Mouse (Mus musculus): ENCODE measurements around the gene Cabin1. TPM values are rescaled to one million over a fixed set of nuclear protein-coding genes. Genes with fewer than 3 reads are reported as not detected.

The Cabin1 gene
- polyA plus RNA-seq, 2 experiments: 11.2 to 13.7 TPM

DNA sequence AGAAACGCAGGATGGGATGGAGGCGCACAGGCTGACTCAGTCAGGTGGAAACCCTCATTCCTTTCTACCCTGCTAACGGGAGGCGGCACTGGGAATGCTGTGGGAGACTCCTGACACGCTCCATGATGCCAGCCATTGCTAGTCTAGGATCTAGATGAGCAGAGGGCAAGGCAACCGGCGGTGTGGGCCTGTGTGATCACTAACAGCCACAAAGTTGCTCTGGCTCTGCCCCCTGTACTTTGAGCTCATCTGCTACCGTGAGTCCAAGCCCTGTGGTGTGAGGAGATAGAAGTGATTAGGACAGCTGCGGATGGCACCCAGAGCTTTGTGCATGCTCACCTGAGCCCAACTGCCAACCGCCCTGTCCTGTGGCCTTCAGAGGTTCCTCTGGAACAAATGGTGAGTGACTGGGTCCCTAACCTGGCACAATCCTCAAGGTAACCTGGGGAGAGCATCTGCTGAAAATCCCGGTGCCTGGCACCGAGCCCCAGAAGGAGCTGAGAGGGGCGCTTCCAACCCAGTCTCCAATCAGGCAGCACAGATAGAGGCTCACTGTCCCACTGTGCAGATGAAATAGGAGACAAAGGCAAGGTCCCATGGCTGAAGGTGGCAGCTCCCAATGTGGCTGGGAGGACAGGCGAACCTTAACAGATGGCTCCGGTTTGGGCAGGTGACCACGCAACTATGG, 112.6 kb downstream of the Cabin1 start:
- TF ChIP-seq CTCF (IDR thresholded peaks at IDR 0.05; ENCODE audit: low read depth) (no peak), EP300 (IDR thresholded peaks at IDR 0.05; ENCODE audit: low read depth) (no peak)
- no peaks in the 10 kb centered on the region for H3K4me1 ChIP-seq (replicated peaks; ENCODE audit: control insufficient read depth in 2 of 2, insufficient read depth in 2 of 2, low read length in 1 of 2)
- H3K9me3 ChIP-seq (ENCODE audit: control insufficient read depth, low read length): no peaks in the 10 kb centered on the region
- H3K27me3 ChIP-seq (ENCODE audit: control insufficient read depth, insufficient read depth, low read length): no peaks in the 10 kb centered on the region
- DNase-seq (ENCODE audit: low read depth in 3 of 3, low spot score in 3 of 3) (no peak), ATAC-seq (ENCODE audit: insufficient read depth) (no peak)
- H3K36me3 ChIP-seq (replicated peaks; ENCODE audit: control insufficient read depth, insufficient read depth, low read depth): peaks cover 28% of the 10 kb centered on the region
- H3K9ac ChIP-seq (replicated peaks): no peak overlapping the region
- no peak overlapping the region for H3K4me3 ChIP-seq (ENCODE audit: insufficient read depth in 1 of 2, low read depth in 2 of 2, low read length in 2 of 2)
- no peak overlapping the region for H3K4me2 ChIP-seq (ENCODE audit: low read depth)
- H3K27ac ChIP-seq: no peak overlapping the region
- WGBS (ENCODE audit: insufficient replicate concordance): 90% methylated on average over 16 of the region's 16 CpGs

GRCm38 (mm10) chr10:75650306-75650902, 113.7 kb downstream of the Cabin1 start:
- Histone ChIP-seq H3K4me1 (replicated peaks; ENCODE audit: control insufficient read depth in 2 of 2, insufficient read depth in 2 of 2, low read length in 1 of 2) (no peaks in the 10 kb centered on the region), H3K4me3 (ENCODE audit: insufficient read depth in 1 of 2, low read depth in 2 of 2, low read length in 2 of 2) (no peak overlapping the region), H3K27ac (no peak overlapping the region), H3K4me2 (ENCODE audit: low read depth) (no peak overlapping the region), H3K27me3 (ENCODE audit: control insufficient read depth, insufficient read depth, low read length) (no peaks in the 10 kb centered on the region), H3K9ac (replicated peaks) (no peak overlapping the region), H3K9me3 (ENCODE audit: control insufficient read depth, low read length) (no peaks in the 10 kb centered on the region), H3K36me3 (replicated peaks; ENCODE audit: control insufficient read depth, insufficient read depth, low read depth) (peaks cover 20% of the 10 kb centered on the region)
- DNase-seq (ENCODE audit: low read depth in 3 of 3, low spot score in 3 of 3) (no peak), ATAC-seq (ENCODE audit: insufficient read depth) (no peak)
- TF ChIP-seq EP300 (IDR thresholded peaks at IDR 0.05; ENCODE audit: low read depth): no peak
- TF ChIP-seq CTCF (IDR thresholded peaks at IDR 0.05; ENCODE audit: low read depth): no peak
- 72% methylated on average over 6 of the region's 6 CpGs for WGBS (ENCODE audit: insufficient replicate concordance)

- 84% methylated on average over 4 of the region's 4 CpGs for WGBS (ENCODE audit: insufficient replicate concordance)
Observed at GRCm38 (mm10) chr10:75649406-75649995, 114.6 kb downstream of the Cabin1 start.

GRCm38 (mm10) chr10:75649001-75649400, 115.1 kb downstream of the Cabin1 start:
- H3K9me3 ChIP-seq (ENCODE audit: control insufficient read depth, low read length): no peaks in the 10 kb centered on the region
- no peak overlapping the region for H3K4me3 ChIP-seq (ENCODE audit: insufficient read depth in 1 of 2, low read depth in 2 of 2, low read length in 2 of 2)
- no peak overlapping the region for H3K27ac ChIP-seq
- ATAC-seq (ENCODE audit: insufficient read depth) (no peak), DNase-seq (ENCODE audit: low read depth in 3 of 3, low spot score in 3 of 3) (no peak)
- no peak overlapping the region for H3K9ac ChIP-seq (replicated peaks)
- H3K4me2 ChIP-seq (ENCODE audit: low read depth): no peak overlapping the region
- peaks cover 0 to 4% of the 10 kb centered on the region in 2 experiments; a peak in 2 of 4 replicates for H3K4me1 ChIP-seq (replicated peaks; ENCODE audit: control insufficient read depth in 2 of 2, insufficient read depth in 2 of 2, low read length in 1 of 2)
- 81% methylated on average over 7 of the region's 7 CpGs for WGBS (ENCODE audit: insufficient replicate concordance)
- H3K36me3 ChIP-seq (replicated peaks; ENCODE audit: control insufficient read depth, insufficient read depth, low read depth): peaks cover 17% of the 10 kb centered on the region
- H3K27me3 ChIP-seq (ENCODE audit: control insufficient read depth, insufficient read depth, low read length): no peaks in the 10 kb centered on the region
- TF ChIP-seq CTCF (IDR thresholded peaks at IDR 0.05; ENCODE audit: low read depth): no peak

More at GRCm38 (mm10) chr10:75649406-75649995, 114.6 kb downstream of the Cabin1 start:
- no peaks in the 10 kb centered on the region for H3K4me1 ChIP-seq (replicated peaks; ENCODE audit: control insufficient read depth in 2 of 2, insufficient read depth in 2 of 2, low read length in 1 of 2)
- no peak overlapping the region for H3K9ac ChIP-seq (replicated peaks)
- no peaks in the 10 kb centered on the region for H3K9me3 ChIP-seq (ENCODE audit: control insufficient read depth, low read length)
- no peak overlapping the region for H3K27ac ChIP-seq
- TF ChIP-seq CTCF (IDR thresholded peaks at IDR 0.05; ENCODE audit: low read depth) (no peak), EP300 (IDR thresholded peaks at IDR 0.05; ENCODE audit: low read depth) (no peak)
- DNase-seq (ENCODE audit: low read depth in 3 of 3, low spot score in 3 of 3) (no peak), ATAC-seq (ENCODE audit: insufficient read depth) (no peak)
- H3K4me3 ChIP-seq (ENCODE audit: insufficient read depth in 1 of 2, low read depth in 2 of 2, low read length in 2 of 2): no peak overlapping the region
- peaks cover 17% of the 10 kb centered on the region for H3K36me3 ChIP-seq (replicated peaks; ENCODE audit: control insufficient read depth, insufficient read depth, low read depth)
- no peak overlapping the region for H3K4me2 ChIP-seq (ENCODE audit: low read depth)
- no peaks in the 10 kb centered on the region for H3K27me3 ChIP-seq (ENCODE audit: control insufficient read depth, insufficient read depth, low read length)

- Histone ChIP-seq H3K27me3 (ENCODE audit: control insufficient read depth, insufficient read depth, low read length) (no peaks in the 10 kb centered on the region), H3K36me3 (replicated peaks; ENCODE audit: control insufficient read depth, insufficient read depth, low read depth) (peaks cover 14% of the 10 kb centered on the region), H3K4me1 (replicated peaks; ENCODE audit: control insufficient read depth in 2 of 2, insufficient read depth in 2 of 2, low read length in 1 of 2) (peaks cover 0 to 11% of the 10 kb centered on the region in 2 experiments; a peak in 3 of 4 replicates), H3K9ac (replicated peaks) (no peak overlapping the region), H3K4me3 (ENCODE audit: insufficient read depth in 1 of 2, low read depth in 2 of 2, low read length in 2 of 2) (no peak overlapping the region), H3K27ac (no peak overlapping the region), H3K4me2 (ENCODE audit: low read depth) (no peak overlapping the region), H3K9me3 (ENCODE audit: control insufficient read depth, low read length) (no peaks in the 10 kb centered on the region)
- DNase-seq (ENCODE audit: low read depth in 3 of 3, low spot score in 3 of 3) (no peak), ATAC-seq (ENCODE audit: insufficient read depth) (no peak)
- TF ChIP-seq EP300 (IDR thresholded peaks at IDR 0.05; ENCODE audit: low read depth) (no peak), CTCF (IDR thresholded peaks at IDR 0.05; ENCODE audit: low read depth) (no peak)
- 92% methylated on average over 6 of the region's 6 CpGs for WGBS (ENCODE audit: insufficient replicate concordance)
Observed at GRCm38 (mm10) chr10:75648091-75648490, 116.0 kb downstream of the Cabin1 start.
